Mouse (Mus musculus) lung, postnatal 0 days (tissue): ENCODE data around the gene Atp2c2.

Experiments
- CTCF ChIP-seq: IDR thresholded peaks from 2 replicates; pipeline ENCODE4 v1.5.1; 2016; ENCODE audit warnings: antibody characterized with exemption, mild to moderate bottlenecking
- EP300 ChIP-seq: IDR thresholded peaks from 2 replicates; pipeline ENCODE4 v1.6.1; 2016; ENCODE audit warnings: antibody characterized with exemption, mild to moderate bottlenecking, control low read depth

- TF ChIP-seq CTCF (peak; percentile 57), EP300 (no peak)
Measured at GRCm38 (mm10) chr8:119673976-119674555, 25.7 kb upstream of the Atp2c2 start.
